Mouse (Mus musculus) adrenal gland, postnatal 25 days (tissue): Measurements from ENCODE around the gene Xrcc3. TPM values are rescaled to one million over a fixed set of nuclear protein-coding genes. Genes with fewer than 3 reads are reported as not detected.

ENCODE experiments used
- total RNA-seq: library from RNA; stranded (reverse); gene quantifications from 2 replicates; pipeline ENCODE4 v1.2.3, GENCODE M21; 2021

The Xrcc3 gene
- total RNA-seq, 1 experiment from 2014 or later: 17.7 TPM

Other genes starting within 250 kb of the Xrcc3 start
- 101 and 109 TPM in 2 replicates for gene Mark3, start 239.3 kb downstream of the Xrcc3 start, total RNA-seq
- gene Ckb, start 141.5 kb downstream of the Xrcc3 start, total RNA-seq: 24.3 and 27.3 TPM in 2 replicates
- gene Trmt61a, start 135.8 kb downstream of the Xrcc3 start, total RNA-seq: 9.6 and 11.0 TPM in 2 replicates
- gene Bag5, start 100.6 kb downstream of the Xrcc3 start, total RNA-seq: 34.8 and 36.2 TPM in 2 replicates
- gene Apopt1, start 100.6 kb downstream of the Xrcc3 start, total RNA-seq: 69.6 and 71.2 TPM in 2 replicates
- gene Klc1, start 55.0 kb downstream of the Xrcc3 start, total RNA-seq: 118 and 144 TPM in 2 replicates
- gene Zfyve21, start 297 bp upstream of the Xrcc3 start, total RNA-seq: 99.4 and 105 TPM in 2 replicates
- gene Ppp1r13b, start 94.2 kb upstream of the Xrcc3 start, total RNA-seq: 16.3 and 18.1 TPM in 2 replicates
- gene Atp5mpl, start 153.1 kb upstream of the Xrcc3 start, total RNA-seq: 333 and 344 TPM in 2 replicates
- gene Tdrd9, start 157.7 kb upstream of the Xrcc3 start, total RNA-seq: not detected in 2 replicates
- not detected in 2 replicates for gene Rd3l, start 167.4 kb upstream of the Xrcc3 start, total RNA-seq